In genomic region chr12:112873452-112874190, GRCm38 (mm10) we compare ENCODE assay signal across 1 mouse cellular context.
TF ChIP-seq lines count a peak whose summit lies in the region.

No protein-coding gene starts in this region.

TF ChIP-seq in CH12.LX, 34 proteins besides CTCF, POLR2A, EP300 and RAD21 (continued from another document):
- TF ChIP-seq GABPA (IDR thresholded peaks at IDR 0.05; ENCODE audit: insufficient replicate concordance, low read depth, low read length) = no peak
- TF ChIP-seq ZC3H11A (IDR thresholded peaks at IDR 0.05; ENCODE audit: low read depth, low read length) = no peak
- peak; percentile 67 for TF ChIP-seq TCF12 (IDR thresholded peaks at IDR 0.05; ENCODE audit: low read depth, low read length)
- peak; percentile 56; the same call in 1 of the 2 replicates for TF ChIP-seq CHD1 (IDR thresholded peaks at IDR 0.05; ENCODE audit: low read depth, low read length)
- TF ChIP-seq MAX (IDR thresholded peaks at IDR 0.05; ENCODE audit: low read length) = peak; percentile 78
